Mouse (Mus musculus): Measurements from ENCODE around the gene Nrgn. TPM values are rescaled to one million over a fixed set of nuclear protein-coding genes. Genes with fewer than 3 reads are reported as not detected.

Nrgn gene
- polyA plus RNA-seq, 1 experiment from 2014 or later: 2.6 TPM

GRCm38 (mm10) chr9:37514456-37514855 is 38.2 kb downstream of the Nrgn start:
- WGBS: 52% methylated on average over 3 of the region's 3 CpGs
- no peak overlapping the region for H3K9ac ChIP-seq (replicated peaks; ENCODE audit: low read length)
- H3K4me2 ChIP-seq (replicated peaks; ENCODE audit: low read depth, low read length): no peak overlapping the region

GRCm38 (mm10) chr9:37512097-37512496 is 40.6 kb downstream of the Nrgn start:
- ATAC-seq (ENCODE audit: low FRiP score, low TSS enrichment): no peak
- Histone ChIP-seq H3K4me3 (ENCODE audit: low read length) (no peak overlapping the region), H3K9ac (replicated peaks; ENCODE audit: low read length) (no peak overlapping the region), H3K27ac (ENCODE audit: low read length) (no peak overlapping the region), H3K27me3 (ENCODE audit: insufficient read depth, low read length) (no peaks in the 10 kb centered on the region), H3K9me3 (ENCODE audit: low read length) (no peaks in the 10 kb centered on the region), H3K4me2 (replicated peaks; ENCODE audit: low read depth, low read length) (no peak overlapping the region), H3K36me3 (ENCODE audit: insufficient read depth, low read length) (no peaks in the 10 kb centered on the region), H3K4me1 (ENCODE audit: insufficient read depth, low read length) (peaks cover 25% of the 10 kb centered on the region)
- 97% methylated on average over 2 of the region's 2 CpGs for WGBS

More at GRCm38 (mm10) chr9:37514456-37514855, 38.2 kb downstream of the Nrgn start:
- H3K9me3 ChIP-seq (ENCODE audit: low read length): no peaks in the 10 kb centered on the region
- ATAC-seq (ENCODE audit: low FRiP score, low TSS enrichment): no peak
- no peaks in the 10 kb centered on the region for H3K27me3 ChIP-seq (ENCODE audit: insufficient read depth, low read length)
- 0 out of 2 replicates have a peak, but pooled peaks cover 2% of the 10 kb centered on the region for H3K36me3 ChIP-seq (ENCODE audit: insufficient read depth, low read length)
- H3K27ac ChIP-seq (ENCODE audit: low read length): no peak overlapping the region
- peaks cover 15% of the 10 kb centered on the region for H3K4me1 ChIP-seq (ENCODE audit: insufficient read depth, low read length)
- no peak overlapping the region for H3K4me3 ChIP-seq (ENCODE audit: low read length)

- WGBS: 87% methylated on average over 1 of the region's 1 CpGs
- Histone ChIP-seq H3K9me3 (ENCODE audit: low read length) (no peaks in the 10 kb centered on the region), H3K4me3 (ENCODE audit: low read length) (no peak overlapping the region), H3K4me1 (ENCODE audit: insufficient read depth, low read length) (peaks cover 9% of the 10 kb centered on the region; the same call in 1 of the 2 replicates), H3K4me2 (replicated peaks; ENCODE audit: low read depth, low read length) (no peak overlapping the region), H3K27ac (ENCODE audit: low read length) (no peak overlapping the region), H3K27me3 (ENCODE audit: insufficient read depth, low read length) (no peaks in the 10 kb centered on the region), H3K36me3 (ENCODE audit: insufficient read depth, low read length) (no peaks in the 10 kb centered on the region), H3K9ac (replicated peaks; ENCODE audit: low read length) (no peak overlapping the region)
- ATAC-seq (ENCODE audit: low FRiP score, low TSS enrichment): no peak
Measured at GRCm38 (mm10) chr9:37506023-37506422, 46.7 kb downstream of the Nrgn start.

GRCm38 (mm10) chr9:37504348-37504747 is 48.4 kb downstream of the Nrgn start:
- Histone ChIP-seq H3K9ac (replicated peaks; ENCODE audit: low read length) (no peak overlapping the region), H3K4me2 (replicated peaks; ENCODE audit: low read depth, low read length) (no peak overlapping the region), H3K4me1 (ENCODE audit: insufficient read depth, low read length) (peaks cover 9% of the 10 kb centered on the region; the same call in 1 of the 2 replicates), H3K36me3 (ENCODE audit: insufficient read depth, low read length) (no peaks in the 10 kb centered on the region), H3K27ac (ENCODE audit: low read length) (no peak overlapping the region), H3K9me3 (ENCODE audit: low read length) (no peaks in the 10 kb centered on the region), H3K27me3 (ENCODE audit: insufficient read depth, low read length) (no peaks in the 10 kb centered on the region), H3K4me3 (ENCODE audit: low read length) (no peak overlapping the region)
- ATAC-seq (ENCODE audit: low FRiP score, low TSS enrichment): no peak

- H3K9me3 ChIP-seq (ENCODE audit: low read length): no peaks in the 10 kb centered on the region
- H3K4me1 ChIP-seq (ENCODE audit: insufficient read depth, low read length): no peaks in the 10 kb centered on the region
- no peak overlapping the region for H3K4me2 ChIP-seq (replicated peaks; ENCODE audit: low read depth, low read length)
- H3K36me3 ChIP-seq (ENCODE audit: insufficient read depth, low read length): no peaks in the 10 kb centered on the region
- no peaks in the 10 kb centered on the region for H3K27me3 ChIP-seq (ENCODE audit: insufficient read depth, low read length)
- no peak for ATAC-seq (ENCODE audit: low FRiP score, low TSS enrichment)
- 100% methylated on average over 1 of the region's 1 CpGs for WGBS
- H3K9ac ChIP-seq (replicated peaks; ENCODE audit: low read length): no peak overlapping the region
- H3K27ac ChIP-seq (ENCODE audit: low read length): no peak overlapping the region
- H3K4me3 ChIP-seq (ENCODE audit: low read length): no peak overlapping the region
Measured at GRCm38 (mm10) chr9:37501170-37501569, 51.5 kb downstream of the Nrgn start.

- Histone ChIP-seq H3K9me3 (ENCODE audit: low read length) (no peaks in the 10 kb centered on the region), H3K36me3 (ENCODE audit: insufficient read depth, low read length) (no peaks in the 10 kb centered on the region), H3K27me3 (ENCODE audit: insufficient read depth, low read length) (no peaks in the 10 kb centered on the region), H3K4me1 (ENCODE audit: insufficient read depth, low read length) (no peaks in the 10 kb centered on the region), H3K9ac (replicated peaks; ENCODE audit: low read length) (no peak overlapping the region), H3K4me3 (ENCODE audit: low read length) (no peak overlapping the region), H3K27ac (ENCODE audit: low read length) (no peak overlapping the region), H3K4me2 (replicated peaks; ENCODE audit: low read depth, low read length) (no peak overlapping the region)
- ATAC-seq (ENCODE audit: low FRiP score, low TSS enrichment): no peak
- 79% methylated on average over 3 of the region's 3 CpGs for WGBS
Measured at GRCm38 (mm10) chr9:37500201-37500600, 52.5 kb downstream of the Nrgn start.

GRCm38 (mm10) chr9:37496325-37496724 is 56.4 kb downstream of the Nrgn start:
- Histone ChIP-seq H3K27me3 (ENCODE audit: insufficient read depth, low read length) (no peaks in the 10 kb centered on the region), H3K4me2 (replicated peaks; ENCODE audit: low read depth, low read length) (no peak overlapping the region), H3K4me1 (ENCODE audit: insufficient read depth, low read length) (no peaks in the 10 kb centered on the region), H3K27ac (ENCODE audit: low read length) (no peak overlapping the region), H3K9ac (replicated peaks; ENCODE audit: low read length) (no peak overlapping the region), H3K9me3 (ENCODE audit: low read length) (no peaks in the 10 kb centered on the region), H3K36me3 (ENCODE audit: insufficient read depth, low read length) (peaks cover 5% of the 10 kb centered on the region; the same call in 1 of the 2 replicates), H3K4me3 (ENCODE audit: low read length) (no peak overlapping the region)
- ATAC-seq (ENCODE audit: low FRiP score, low TSS enrichment): no peak

GRCm38 (mm10) chr9:37495761-37496160 is 56.9 kb downstream of the Nrgn start:
- peaks cover 4% of the 10 kb centered on the region for H3K4me1 ChIP-seq (ENCODE audit: insufficient read depth, low read length)
- peaks cover 5% of the 10 kb centered on the region; the same call in 1 of the 2 replicates for H3K36me3 ChIP-seq (ENCODE audit: insufficient read depth, low read length)
- ATAC-seq (ENCODE audit: low FRiP score, low TSS enrichment): no peak
- H3K4me3 ChIP-seq (ENCODE audit: low read length): no peak overlapping the region
- no peaks in the 10 kb centered on the region for H3K9me3 ChIP-seq (ENCODE audit: low read length)
- 35% methylated on average over 3 of the region's 3 CpGs for WGBS
- no peaks in the 10 kb centered on the region for H3K27me3 ChIP-seq (ENCODE audit: insufficient read depth, low read length)
- no peak overlapping the region for H3K9ac ChIP-seq (replicated peaks; ENCODE audit: low read length)
- no peak overlapping the region for H3K27ac ChIP-seq (ENCODE audit: low read length)
- H3K4me2 ChIP-seq (replicated peaks; ENCODE audit: low read depth, low read length): no peak overlapping the region

Other genes with a start within 250 kb of the Nrgn start
- 5.2 and 8.3 TPM in 2 replicates for gene Ccdc15, start 204.5 kb downstream of the Nrgn start, polyA plus RNA-seq (2015; fragmentation: Nextera tagmentation; extraction: Ambion mirVana)
- 0.05 TPM in 1 of 2 replicates, not detected in the other for gene Hepacam, start 185.6 kb downstream of the Nrgn start, polyA plus RNA-seq (2015; fragmentation: Nextera tagmentation; extraction: Ambion mirVana)
- 20.1 and 23.8 TPM in 2 replicates for gene Robo4, start 151.0 kb downstream of the Nrgn start, polyA plus RNA-seq (2015; fragmentation: Nextera tagmentation; extraction: Ambion mirVana)
- 0.29 and 0.35 TPM in 2 replicates for gene Robo3, start 119.7 kb downstream of the Nrgn start, polyA plus RNA-seq (2015; fragmentation: Nextera tagmentation; extraction: Ambion mirVana)
- gene Msantd2, start 63.6 kb downstream of the Nrgn start, polyA plus RNA-seq (2015; fragmentation: Nextera tagmentation; extraction: Ambion mirVana): 18.1 and 20.0 TPM in 2 replicates
- gene Esam, start 24.8 kb downstream of the Nrgn start, polyA plus RNA-seq (2015; fragmentation: Nextera tagmentation; extraction: Ambion mirVana): 87.0 and 96.5 TPM in 2 replicates
- gene Vsig2, start 13.6 kb downstream of the Nrgn start, polyA plus RNA-seq (2015; fragmentation: Nextera tagmentation; extraction: Ambion mirVana): 2.4 and 2.8 TPM in 2 replicates
- gene Siae, start 2.8 kb upstream of the Nrgn start, polyA plus RNA-seq (2015; fragmentation: Nextera tagmentation; extraction: Ambion mirVana): 13.2 and 13.6 TPM in 2 replicates
- 6.1 and 6.6 TPM in 2 replicates for gene Spa17, start 60.8 kb upstream of the Nrgn start, polyA plus RNA-seq (2015; fragmentation: Nextera tagmentation; extraction: Ambion mirVana)
- gene Tbrg1, start 104.4 kb upstream of the Nrgn start, polyA plus RNA-seq (2015; fragmentation: Nextera tagmentation; extraction: Ambion mirVana): 146 and 147 TPM in 2 replicates
- gene Panx3, start 116.3 kb upstream of the Nrgn start, polyA plus RNA-seq (2015; fragmentation: Nextera tagmentation; extraction: Ambion mirVana): 0.06 TPM in 1 of 2 replicates, not detected in the other
- gene Olfr160, start 163.3 kb upstream of the Nrgn start, polyA plus RNA-seq (2015; fragmentation: Nextera tagmentation; extraction: Ambion mirVana): not detected in 2 replicates
- not detected in 2 replicates for gene Olfr874, start 192.2 kb upstream of the Nrgn start, polyA plus RNA-seq (2015; fragmentation: Nextera tagmentation; extraction: Ambion mirVana)
- gene Olfr875, start 219.0 kb upstream of the Nrgn start, polyA plus RNA-seq (2015; fragmentation: Nextera tagmentation; extraction: Ambion mirVana): 0.16 TPM in 1 of 2 replicates, not detected in the other

All from kidney, embryonic 16.5 days (tissue).